Mouse (Mus musculus) regulatory T cell (primary cell): ENCODE measurements at regions not wholly inside any gene's neighbourhood (a gene's known extent, or its start where the extent isn't known, plus 50 kb on each side); places are given as distances from the start of the nearest gene placed in this dataset.

Experiments used
- in situ Hi-C: fragments of 300-600 bp; cut with MboI, MseI; formaldehyde crosslinking; loops from one replicate; pipeline ENCODE4 v1.15.1; 2025; ENCODE audit warnings: high pct_unique_total_duplicates

DNA sequence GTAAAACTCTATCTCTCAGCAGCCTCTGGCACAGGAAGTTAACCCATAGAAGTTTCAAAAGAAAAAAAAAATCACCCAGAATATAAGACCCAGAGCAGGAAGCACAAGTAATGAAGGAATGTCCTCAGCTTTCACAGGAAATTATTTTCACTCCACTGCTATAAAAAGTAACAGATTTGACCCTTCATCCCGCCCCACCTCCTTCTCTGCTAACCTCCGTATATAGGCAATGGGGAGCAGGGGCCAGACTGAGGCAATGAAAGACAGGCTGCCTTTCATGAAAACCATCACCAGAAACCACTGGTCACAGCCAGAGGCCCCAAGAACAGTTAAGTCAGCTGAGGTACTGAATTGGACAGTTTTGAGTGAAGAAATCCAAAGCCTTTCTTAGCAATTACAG lies 654.9 kb downstream of the Gsdmc2 start:
- in situ Hi-C loops: no loop called here

- in situ Hi-C loops: no loop called here
These were observed 674.0 kb downstream of the Gsdmc2 start for GRCm38 (mm10) chr15:63171003-63171402.

DNA sequence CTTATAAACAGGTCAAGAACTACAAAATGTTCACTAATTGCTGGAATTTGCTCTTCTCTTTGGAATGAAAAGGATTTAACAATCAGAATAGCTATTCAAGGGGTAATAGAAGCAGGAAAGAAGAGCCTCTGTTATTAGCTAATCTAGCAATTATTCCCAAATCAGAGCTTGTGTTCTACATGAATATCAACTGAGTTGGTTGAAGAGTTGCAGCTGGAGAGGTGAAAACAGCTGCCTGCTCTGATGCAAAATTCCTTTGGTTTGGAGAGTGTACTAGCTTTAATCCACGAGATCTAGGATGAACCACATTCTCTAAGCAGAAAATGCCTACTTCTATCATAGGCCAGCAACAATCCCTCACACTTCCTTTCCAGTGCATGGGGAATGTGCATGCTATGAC lies 674.8 kb downstream of the Gsdmc2 start:
- in situ Hi-C loops: no loop called here

GRCm38 (mm10) chr15:63166411-63166810 lies 678.6 kb downstream of the Gsdmc2 start:
- in situ Hi-C loops: loop anchor here (5.0 kb wide), 1 partner anchor 59 kb away; no protein-coding TSS in a partner anchor

- in situ Hi-C loops: no loop called here
These were observed 681.3 kb downstream of the Gsdmc2 start for GRCm38 (mm10) chr15:63163550-63164279.

- in situ Hi-C loops: no loop called here
These were observed 682.0 kb downstream of the Gsdmc2 start for GRCm38 (mm10) chr15:63162881-63163549.

DNA sequence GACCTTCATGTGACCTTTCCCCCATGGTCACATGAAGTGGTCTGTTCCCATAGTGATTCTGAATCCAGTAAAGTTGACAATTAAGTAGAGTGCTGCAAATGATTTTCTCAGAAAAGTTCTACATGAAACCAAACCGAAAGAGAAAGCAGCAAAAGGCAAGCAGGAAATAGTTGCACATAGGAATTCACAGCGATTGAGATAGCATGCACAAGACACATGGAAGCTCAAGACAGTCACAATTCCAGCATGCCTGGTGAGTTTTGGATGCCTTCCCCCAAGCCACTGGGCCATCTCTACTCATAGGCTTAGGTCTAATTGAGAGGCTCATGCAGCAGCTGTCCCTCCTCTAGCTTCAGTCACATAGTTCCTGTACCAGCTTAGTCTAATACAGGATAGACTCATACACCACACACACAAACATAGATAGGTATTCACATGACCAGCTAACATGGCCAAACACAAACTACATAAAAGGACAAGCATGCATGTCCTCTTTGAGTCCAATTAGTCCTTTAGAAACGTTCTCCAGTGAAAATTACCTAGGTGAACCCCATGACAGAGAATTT lies 721.8 kb downstream of the Gsdmc2 start:
- in situ Hi-C loops: no loop called here

- in situ Hi-C loops: no loop called here
These were observed 732.1 kb downstream of the Gsdmc2 start for GRCm38 (mm10) chr15:63112918-63113317.

- in situ Hi-C loops: no loop called here
These were observed 744.9 kb downstream of the Gsdmc2 start for GRCm38 (mm10) chr15:63100093-63100492.

- in situ Hi-C loops: no loop called here
These were observed 763.0 kb downstream of the Gsdmc2 start for GRCm38 (mm10) chr15:63081972-63082371.

DNA sequence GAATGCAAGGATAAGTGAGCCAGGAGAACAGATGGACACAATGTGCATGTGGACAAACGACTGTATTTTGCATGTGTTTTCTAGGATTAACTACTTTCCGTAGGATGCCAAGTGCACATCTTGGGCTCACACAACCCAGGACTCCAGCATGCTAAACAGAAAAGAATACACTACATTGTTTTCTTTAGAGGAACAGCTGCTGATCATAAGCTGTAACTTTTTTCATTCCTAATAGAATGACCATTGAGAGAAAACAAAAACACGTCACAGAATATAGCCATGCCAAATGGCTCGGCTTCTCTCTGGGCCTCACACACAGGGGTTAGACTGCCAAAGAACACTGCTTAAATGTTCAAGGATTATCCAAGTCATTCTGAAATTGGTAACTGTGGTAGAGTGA lies 765.2 kb downstream of the Gsdmc2 start:
- in situ Hi-C loops: no loop called here

- in situ Hi-C loops: no loop called here
These were observed 773.1 kb downstream of the Gsdmc2 start for GRCm38 (mm10) chr15:63071921-63072320.

- in situ Hi-C loops: no loop called here
These were observed 777.9 kb downstream of the Gsdmc2 start for GRCm38 (mm10) chr15:63067126-63067525.

GRCm38 (mm10) chr15:63066020-63066439 lies 778.9 kb downstream of the Gsdmc2 start:
- in situ Hi-C loops: no loop called here

GRCm38 (mm10) chr15:63061891-63062290 lies 783.1 kb downstream of the Gsdmc2 start:
- in situ Hi-C loops: no loop called here

GRCm38 (mm10) chr15:63060826-63061225 lies 784.2 kb downstream of the Gsdmc2 start:
- in situ Hi-C loops: no loop called here

GRCm38 (mm10) chr15:63052570-63053255 lies 792.3 kb downstream of the Gsdmc2 start:
- in situ Hi-C loops: no loop called here

DNA sequence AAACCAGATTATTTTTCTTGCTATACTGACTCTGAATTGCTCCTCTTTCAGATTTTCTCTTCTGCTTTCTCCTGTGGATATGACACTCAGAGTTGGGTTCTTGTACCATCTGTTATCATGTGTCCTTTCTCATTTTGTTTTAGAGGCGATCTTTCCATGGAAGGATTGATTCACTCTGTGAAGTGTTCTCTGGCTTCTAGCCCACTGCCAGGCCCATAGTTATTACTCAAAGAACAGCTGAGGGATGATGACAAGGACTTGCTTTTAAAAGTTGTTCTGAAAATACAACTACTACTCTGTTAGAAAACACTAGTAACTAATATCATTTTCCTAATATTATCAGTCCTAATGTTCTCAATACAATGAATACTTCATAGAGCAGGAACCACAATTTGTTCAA lies 794.9 kb downstream of the Gsdmc2 start:
- in situ Hi-C loops: no loop called here

DNA sequence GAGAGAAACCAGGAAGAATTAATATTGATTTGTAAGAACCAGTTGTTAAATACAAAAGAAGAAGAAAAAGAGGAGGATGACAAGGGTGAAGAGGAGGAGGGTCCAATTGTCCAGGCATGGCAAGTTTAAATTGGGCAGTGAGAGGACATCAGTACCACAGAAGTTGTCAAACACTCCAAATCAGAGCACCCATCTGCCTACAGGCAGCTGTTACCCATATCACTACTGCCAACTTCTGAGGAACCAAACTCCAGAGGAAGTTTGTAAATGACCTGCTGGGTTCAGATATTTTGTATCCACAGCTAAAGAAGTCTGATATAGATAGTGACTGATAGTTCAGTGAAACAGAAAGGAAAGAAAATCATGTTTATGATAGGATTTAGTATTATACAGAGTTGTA lies 802.6 kb downstream of the Gsdmc2 start:
- in situ Hi-C loops: no loop called here

DNA sequence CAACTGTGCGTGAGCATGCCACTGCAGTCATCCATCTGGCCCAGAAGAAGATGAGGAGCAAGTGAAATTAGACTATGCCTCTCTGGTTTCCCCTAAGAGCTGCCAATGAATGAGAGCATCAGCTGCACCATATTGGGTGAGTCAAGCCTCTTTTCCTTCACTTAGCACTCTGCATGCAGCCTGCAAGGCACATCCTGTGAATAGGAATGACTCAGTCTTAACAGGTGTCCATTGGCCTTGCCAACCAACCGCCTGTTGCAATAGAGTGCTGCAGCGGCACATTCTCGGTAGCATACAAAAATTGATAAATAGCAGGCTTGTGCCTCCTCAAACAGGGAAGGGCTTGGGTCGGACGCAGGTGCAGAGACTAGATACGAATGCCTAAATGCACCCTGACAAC lies 808.7 kb downstream of the Gsdmc2 start:
- in situ Hi-C loops: no loop called here

- in situ Hi-C loops: no loop called here
These were observed 824.2 kb downstream of the Gsdmc2 start for GRCm38 (mm10) chr15:63020826-63021225.

DNA sequence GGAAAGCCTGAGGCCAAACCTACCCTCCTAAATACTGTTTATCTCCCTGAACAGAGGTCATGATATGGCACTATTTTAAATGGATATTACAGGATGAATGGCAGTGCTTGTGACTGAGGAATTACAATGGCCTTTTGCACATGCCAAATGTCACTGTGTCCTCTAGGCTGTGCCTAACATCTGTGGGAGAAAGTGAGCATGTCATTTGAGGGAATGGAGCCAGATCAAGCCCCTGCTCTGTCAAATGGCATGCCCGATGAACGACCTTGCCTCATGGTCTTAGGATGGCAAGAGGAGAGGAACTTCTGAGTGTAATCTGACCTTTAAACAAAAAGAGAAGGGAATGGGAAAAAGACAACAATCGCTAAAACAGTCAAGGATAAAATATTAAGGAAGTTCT lies 827.0 kb downstream of the Gsdmc2 start:
- in situ Hi-C loops: no loop called here
